Mouse (Mus musculus) liver, embryonic 14.5 days (tissue): ENCODE results near the gene Trappc12. TPM values are rescaled to one million over a fixed set of nuclear protein-coding genes. Genes with fewer than 3 reads are reported as not detected.
"Not testable (repeated sequence)": the region's sequence is repeated elsewhere in the genome, so short reads cannot be mapped to it uniquely, and the experiment has no call there.

Experiments used
- ATAC-seq: fragments of 200-750 bp; cut with Nextera tagmentation; 2 replicates; pipeline ENCODE4 v1.8.0; 2017; ENCODE audit warnings: moderate number of reproducible peaks, mild to moderate bottlenecking, moderate library complexity; ENCODE audit not compliant: insufficient read depth
- DNase-seq, 3 experiments: peaks; one replicate each; pipeline ENCODE4 v3.0.0-alpha.2; 2012 to 2013; ENCODE audit warnings: low read depth in 3 of 3, low spot score in 3 of 3
- H3K27ac ChIP-seq: fragments of 300-500 bp; sonication (generic); 2 replicates; pipeline ENCODE4 v1.5.1; 2014; ENCODE audit warnings: moderate library complexity, mild to moderate bottlenecking, control low read depth, inconsistent platforms
- H3K27me3 ChIP-seq: fragments of 300-500 bp; sonication (generic); 2 replicates; pipeline ENCODE4 v1.6.1; 2014; ENCODE audit warnings: mild to moderate bottlenecking, low read length, moderate library complexity; ENCODE audit not compliant: control insufficient read depth, insufficient read depth
- H3K36me3 ChIP-seq: fragments of 300-500 bp; sonication (generic); replicated peaks from 2 replicates; pipeline ENCODE4 v1.6.1; 2014; ENCODE audit warnings: low read depth; ENCODE audit not compliant: control insufficient read depth, insufficient read depth
- H3K4me1 ChIP-seq, 2 experiments: fragments of 200-500 bp in 1 of 2; fragments of 300-500 bp in 1 of 2; sonication (generic) in 1 of 2; replicated peaks; 2 replicates each; pipeline ENCODE4 v1.6.1; 2012 to 2014; ENCODE audit warnings: antibody characterized with exemption in 1 of 2, inconsistent platforms in 1 of 2, low read length in 1 of 2; ENCODE audit not compliant: control insufficient read depth in 2 of 2, insufficient read depth in 2 of 2
- H3K4me2 ChIP-seq: fragments of 300-500 bp; sonication (generic); 2 replicates; pipeline ENCODE4 v1.6.1; 2014; ENCODE audit warnings: low read depth, mild to moderate bottlenecking, control low read depth, moderate library complexity
- H3K4me3 ChIP-seq, 2 experiments: fragments of 200-500 bp in 1 of 2; fragments of 300-500 bp in 1 of 2; sonication (generic) in 1 of 2; 2 replicates each; pipeline ENCODE4 v1.5.1; 2012 to 2014; ENCODE audit warnings: low read depth in 2 of 2, low read length in 2 of 2, mild to moderate bottlenecking in 2 of 2, control low read depth in 1 of 2, inconsistent platforms in 1 of 2, moderate library complexity in 1 of 2; ENCODE audit not compliant: insufficient read depth in 1 of 2
- H3K9ac ChIP-seq: fragments of 300-500 bp; sonication (generic); replicated peaks from 2 replicates; pipeline ENCODE4 v1.6.1; 2014; ENCODE audit warnings: mild to moderate bottlenecking, control low read depth, moderate library complexity
- H3K9me3 ChIP-seq: fragments of 300-500 bp; sonication (generic); 2 replicates; pipeline ENCODE4 v1.6.1; 2016; ENCODE audit warnings: low read length, mixed read lengths; ENCODE audit not compliant: control insufficient read depth
- CTCF ChIP-seq: IDR thresholded peaks from 2 replicates; pipeline ENCODE4 v1.5.1; 2016; ENCODE audit warnings: antibody characterized with exemption, low read depth, control low read depth
- EP300 ChIP-seq: IDR thresholded peaks from 2 replicates; pipeline ENCODE4 v1.6.1; 2016; ENCODE audit warnings: antibody characterized with exemption, low read depth
- WGBS: fragments of 180-500 bp; shearing (Covaris S2); extraction: QIAGEN DNeasy Blood & Tissue Kit; methylation state at CpG from one replicate; pipeline ENCODE4 v1.1.7; 2014; ENCODE audit not compliant: insufficient replicate concordance; 5-methylcytosine and 5-hydroxymethylcytosine counted together
- polyA plus RNA-seq, 2 experiments: library from polyadenylated mRNA; depleted of rRNA in 1 of 2; stranded (reverse) in 1 of 2; unstranded in 1 of 2; fragments of >200 nt; fragmentation: Nextera tagmentation in 1 of 2; extraction: Ambion mirVana in 1 of 2; gene quantifications; 2 replicates each; pipeline versions ENCODE4 v1.2.1 to v1.2.3; 2012 to 2014

The Trappc12 gene
- polyA plus RNA-seq, 2 experiments: 11.6 to 13.1 TPM

- ATAC-seq: no peak
- H3K9me3 ChIP-seq: no peaks in the 10 kb centered on the region
- peaks cover 13% of the 10 kb centered on the region for H3K36me3 ChIP-seq
- no peak overlapping the region for H3K27ac ChIP-seq
- H3K4me1 ChIP-seq: no peaks in the 10 kb centered on the region
- H3K4me2 ChIP-seq: no peak overlapping the region
- H3K27me3 ChIP-seq: no peaks in the 10 kb centered on the region
- DNase-seq: no peak
- WGBS: 72% methylated on average over 3 of the region's 3 CpGs
- H3K9ac ChIP-seq: no peak overlapping the region
- H3K4me3 ChIP-seq: no peak overlapping the region
- no peak for TF ChIP-seq CTCF
- no peak for TF ChIP-seq EP300
These were observed 15.0 kb downstream of the Trappc12 start for GRCm38 (mm10) chr12:28735293-28735692.

GRCm38 (mm10) chr12:28734271-28734670 lies 16.0 kb downstream of the Trappc12 start:
- H3K4me2 ChIP-seq: no peak overlapping the region
- TF ChIP-seq CTCF: no peak
- TF ChIP-seq EP300: no peak
- DNase-seq: no peak
- no peaks in the 10 kb centered on the region for H3K9me3 ChIP-seq
- 95% methylated on average over 1 of the region's 1 CpGs for WGBS
- H3K27me3 ChIP-seq: no peaks in the 10 kb centered on the region
- H3K9ac ChIP-seq: no peak overlapping the region
- ATAC-seq: no peak
- no peaks in the 10 kb centered on the region for H3K4me1 ChIP-seq
- H3K4me3 ChIP-seq: no peak overlapping the region
- H3K36me3 ChIP-seq: peaks cover 13% of the 10 kb centered on the region
- no peak overlapping the region for H3K27ac ChIP-seq

- H3K27ac ChIP-seq, H3K9me3 ChIP-seq, DNase-seq, H3K4me3 ChIP-seq, H3K4me2 ChIP-seq, H3K9ac ChIP-seq, ATAC-seq, H3K4me1 ChIP-seq, H3K27me3 ChIP-seq: not testable (repeated sequence)
- WGBS: 88% methylated on average over 6 of the region's 6 CpGs
- H3K36me3 ChIP-seq: peaks cover 13% of the 10 kb centered on the region
These were observed 16.6 kb downstream of the Trappc12 start for GRCm38 (mm10) chr12:28733520-28734245.

- Histone ChIP-seq H3K9me3 (no peaks in the 10 kb centered on the region), H3K27me3 (no peaks in the 10 kb centered on the region), H3K4me1 (no peaks in the 10 kb centered on the region), H3K27ac (no peak overlapping the region), H3K9ac (no peak overlapping the region), H3K4me2 (no peak overlapping the region), H3K4me3 (no peak overlapping the region), H3K36me3 (peaks cover 13% of the 10 kb centered on the region)
- TF ChIP-seq CTCF: no peak
- TF ChIP-seq EP300: no peak
- 79% methylated on average over 8 of the region's 8 CpGs for WGBS
- ATAC-seq (no peak), DNase-seq (no peak)
These were observed 17.6 kb downstream of the Trappc12 start for GRCm38 (mm10) chr12:28732631-28733030.

- H3K4me2 ChIP-seq: no peak overlapping the region
- DNase-seq (no peak), ATAC-seq (no peak)
- peaks cover 4% of the 10 kb centered on the region for H3K36me3 ChIP-seq
- no peaks in the 10 kb centered on the region for H3K4me1 ChIP-seq
- no peak overlapping the region for H3K27ac ChIP-seq
- H3K9me3 ChIP-seq: no peaks in the 10 kb centered on the region
- TF ChIP-seq EP300 (no peak), CTCF (no peak)
- no peaks in the 10 kb centered on the region for H3K27me3 ChIP-seq
- no peak overlapping the region for H3K4me3 ChIP-seq
- 73% methylated on average over 5 of the region's 5 CpGs for WGBS
- no peak overlapping the region for H3K9ac ChIP-seq
These were observed 23.2 kb downstream of the Trappc12 start for GRCm38 (mm10) chr12:28727061-28727460.
